Mouse (Mus musculus): ENCODE data around the gene Nfia. TPM values are rescaled to one million over a fixed set of nuclear protein-coding genes. Genes with fewer than 3 reads are reported as not detected.

Nfia gene
- polyA plus RNA-seq, 1 experiment from 2014 or later: 78.4 TPM

DNA sequence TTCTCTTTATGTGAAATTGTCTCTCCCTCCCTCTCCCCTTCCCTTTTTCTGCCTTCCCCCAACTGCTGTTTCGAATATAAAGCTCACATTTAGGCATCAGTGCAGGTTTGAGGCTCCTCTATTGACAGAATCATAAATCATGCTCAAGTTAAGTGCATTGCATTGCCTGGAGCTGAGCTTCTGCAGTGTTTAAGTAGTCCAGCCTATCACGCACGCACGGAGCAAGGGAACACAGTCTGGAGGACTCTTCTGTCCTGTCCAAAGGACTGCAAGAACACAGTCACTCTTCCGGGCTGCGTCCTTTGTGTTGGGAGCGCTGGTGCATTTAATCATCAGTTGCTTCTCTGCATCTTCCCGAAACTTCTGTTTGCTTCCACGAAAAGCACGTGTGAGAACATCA is 278.2 kb downstream of the Nfia start:
- no peak overlapping the region for H3K9ac ChIP-seq (replicated peaks; ENCODE audit: low read depth, low read length)
- H3K36me3 ChIP-seq (ENCODE audit: control insufficient read depth, insufficient read depth, low read length): no peaks in the 10 kb centered on the region
- no peak overlapping the region for H3K4me3 ChIP-seq (ENCODE audit: low read depth, low read length)
- no peak overlapping the region for H3K4me2 ChIP-seq (replicated peaks; ENCODE audit: low read depth, low read length)
- H3K27ac ChIP-seq (ENCODE audit: low read length): 0 out of 2 replicates have a peak overlapping the region, but pooled peaks have one; percentile 27
- ATAC-seq (ENCODE audit: insufficient number of reproducible peaks, insufficient read depth, low FRiP score, low read depth): no peak
- no peaks in the 10 kb centered on the region for H3K27me3 ChIP-seq (ENCODE audit: control insufficient read depth, insufficient read depth, low read length)
- peaks cover 19% of the 10 kb centered on the region; the same call in 1 of the 2 replicates for H3K4me1 ChIP-seq (ENCODE audit: control insufficient read depth, insufficient read depth, low read length)
- no peaks in the 10 kb centered on the region for H3K9me3 ChIP-seq (ENCODE audit: control insufficient read depth, low read depth, low read length)
- WGBS: 32% methylated on average over 10 of the region's 10 CpGs

DNA sequence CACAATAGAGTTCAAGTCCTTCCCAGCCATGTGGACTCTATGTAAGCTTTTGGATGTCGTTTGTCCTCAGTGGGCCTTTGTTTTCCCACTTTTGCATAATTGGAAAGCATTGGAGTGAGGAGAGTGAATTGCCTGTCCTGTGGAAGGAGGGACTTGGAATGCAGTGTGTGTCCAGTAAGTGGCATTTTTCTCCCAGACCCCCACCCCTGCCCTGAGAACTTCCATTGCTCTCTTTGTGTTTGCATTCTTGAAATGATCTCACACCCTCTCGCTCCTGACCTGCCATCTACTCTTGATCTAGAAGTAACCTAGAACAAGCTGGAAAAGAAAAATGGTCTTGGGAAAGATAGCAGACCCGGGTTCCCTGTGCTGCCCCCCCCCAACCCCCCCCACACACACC is 278.8 kb downstream of the Nfia start:
- Histone ChIP-seq H3K27me3 (ENCODE audit: control insufficient read depth, insufficient read depth, low read length) (no peaks in the 10 kb centered on the region), H3K27ac (ENCODE audit: low read length) (no peak overlapping the region), H3K9me3 (ENCODE audit: control insufficient read depth, low read depth, low read length) (no peaks in the 10 kb centered on the region), H3K4me3 (ENCODE audit: low read depth, low read length) (no peak overlapping the region), H3K36me3 (ENCODE audit: control insufficient read depth, insufficient read depth, low read length) (no peaks in the 10 kb centered on the region), H3K4me2 (replicated peaks; ENCODE audit: low read depth, low read length) (no peak overlapping the region), H3K4me1 (ENCODE audit: control insufficient read depth, insufficient read depth, low read length) (peaks cover 19% of the 10 kb centered on the region; the same call in 1 of the 2 replicates), H3K9ac (replicated peaks; ENCODE audit: low read depth, low read length) (no peak overlapping the region)
- ATAC-seq (ENCODE audit: insufficient number of reproducible peaks, insufficient read depth, low FRiP score, low read depth): no peak
- WGBS: 55% methylated on average over 3 of the region's 3 CpGs

DNA sequence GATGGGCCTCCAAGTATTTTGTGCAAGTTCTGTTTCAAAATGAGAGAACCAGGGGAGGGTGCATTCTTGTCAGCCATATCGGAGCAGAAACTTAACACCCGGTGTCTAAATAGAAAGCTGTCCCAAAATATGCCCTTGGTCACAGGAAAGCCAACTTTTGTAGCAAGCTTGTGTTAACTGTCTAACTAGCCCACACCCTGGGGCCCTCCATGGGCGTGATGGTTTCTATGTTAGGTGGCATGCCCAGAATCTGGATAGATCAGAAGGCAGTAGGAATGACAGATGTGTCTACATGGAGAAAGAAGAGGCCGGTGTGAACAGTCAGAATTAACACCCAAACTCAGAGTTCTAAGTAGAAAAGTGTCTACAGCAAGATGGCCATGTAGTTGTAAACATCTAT is 282.5 kb downstream of the Nfia start:
- no peak for ATAC-seq (ENCODE audit: insufficient number of reproducible peaks, insufficient read depth, low FRiP score, low read depth)
- H3K4me3 ChIP-seq (ENCODE audit: low read depth, low read length): no peak overlapping the region
- 88% methylated on average over 4 of the region's 4 CpGs for WGBS

DNA sequence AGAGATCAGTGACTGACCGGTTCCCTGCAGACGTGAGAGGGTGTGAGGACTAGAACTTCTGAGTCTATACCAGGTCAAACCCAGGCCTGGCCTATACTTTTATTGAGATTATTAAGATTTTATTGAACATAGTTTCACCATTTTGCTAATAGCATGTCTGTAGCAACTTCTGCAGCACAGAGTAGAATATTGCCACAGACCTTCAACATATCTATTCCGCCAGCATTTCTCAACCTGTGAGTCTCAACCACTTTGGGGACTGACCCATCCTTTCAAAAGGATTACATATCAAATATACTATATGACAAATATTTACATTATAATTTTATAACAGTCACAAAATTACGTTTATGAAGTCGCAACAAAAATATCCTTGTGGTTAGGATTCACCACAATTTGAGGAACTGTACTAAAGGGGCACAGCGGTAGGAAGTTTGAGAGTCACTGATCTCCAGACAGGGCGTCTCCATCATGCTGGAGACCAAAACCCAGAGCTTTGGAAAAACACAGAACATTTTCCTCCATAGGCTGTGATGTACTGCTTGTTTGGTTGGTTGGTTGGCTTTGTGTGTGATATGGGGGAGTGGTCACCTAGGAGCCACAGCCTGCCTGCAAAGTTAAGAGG is 284.0 kb downstream of the Nfia start:
- ATAC-seq (ENCODE audit: insufficient number of reproducible peaks, insufficient read depth, low FRiP score, low read depth): no peak
- Histone ChIP-seq H3K9ac (replicated peaks; ENCODE audit: low read depth, low read length) (no peak overlapping the region), H3K36me3 (ENCODE audit: control insufficient read depth, insufficient read depth, low read length) (no peaks in the 10 kb centered on the region), H3K4me2 (replicated peaks; ENCODE audit: low read depth, low read length) (no peak overlapping the region), H3K4me3 (ENCODE audit: low read depth, low read length) (no peak overlapping the region), H3K27me3 (ENCODE audit: control insufficient read depth, insufficient read depth, low read length) (no peaks in the 10 kb centered on the region), H3K9me3 (ENCODE audit: control insufficient read depth, low read depth, low read length) (no peaks in the 10 kb centered on the region), H3K27ac (ENCODE audit: low read length) (no peak overlapping the region), H3K4me1 (ENCODE audit: control insufficient read depth, insufficient read depth, low read length) (no peaks in the 10 kb centered on the region)
- WGBS: 74% methylated on average over 7 of the region's 7 CpGs

More for the DNA sequence above, 282.5 kb downstream of the Nfia start:
- Histone ChIP-seq H3K27me3 (ENCODE audit: control insufficient read depth, insufficient read depth, low read length) (no peaks in the 10 kb centered on the region), H3K9me3 (ENCODE audit: control insufficient read depth, low read depth, low read length) (no peaks in the 10 kb centered on the region), H3K4me1 (ENCODE audit: control insufficient read depth, insufficient read depth, low read length) (peaks cover 10% of the 10 kb centered on the region; the same call in 1 of the 2 replicates), H3K9ac (replicated peaks; ENCODE audit: low read depth, low read length) (no peak overlapping the region), H3K36me3 (ENCODE audit: control insufficient read depth, insufficient read depth, low read length) (no peaks in the 10 kb centered on the region), H3K4me2 (replicated peaks; ENCODE audit: low read depth, low read length) (no peak overlapping the region), H3K27ac (ENCODE audit: low read length) (no peak overlapping the region)

DNA sequence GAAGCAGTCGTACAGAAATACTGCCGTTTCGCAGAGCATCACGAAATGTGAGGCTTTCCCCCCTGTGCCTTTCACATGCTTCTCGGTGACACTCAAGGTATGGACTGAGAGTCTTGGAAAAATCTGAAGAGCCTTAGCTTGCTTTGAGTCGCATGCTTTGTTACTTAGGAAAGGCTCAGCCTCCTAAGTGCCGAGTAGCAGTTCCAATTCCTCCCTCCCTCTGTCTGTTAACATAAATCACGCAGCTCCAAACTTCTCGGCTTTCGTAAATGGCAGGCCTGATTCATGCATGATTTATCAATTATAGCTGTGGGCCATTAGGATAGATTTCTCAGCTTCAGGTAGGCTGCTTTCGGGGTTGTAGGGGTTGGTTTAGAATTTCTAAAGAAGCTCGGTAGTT is 284.7 kb downstream of the Nfia start:
- Histone ChIP-seq H3K27ac (ENCODE audit: low read length) (no peak overlapping the region), H3K4me1 (ENCODE audit: control insufficient read depth, insufficient read depth, low read length) (no peaks in the 10 kb centered on the region), H3K9ac (replicated peaks; ENCODE audit: low read depth, low read length) (no peak overlapping the region), H3K4me3 (ENCODE audit: low read depth, low read length) (no peak overlapping the region), H3K9me3 (ENCODE audit: control insufficient read depth, low read depth, low read length) (no peaks in the 10 kb centered on the region), H3K27me3 (ENCODE audit: control insufficient read depth, insufficient read depth, low read length) (no peaks in the 10 kb centered on the region), H3K36me3 (ENCODE audit: control insufficient read depth, insufficient read depth, low read length) (no peaks in the 10 kb centered on the region), H3K4me2 (replicated peaks; ENCODE audit: low read depth, low read length) (no peak overlapping the region)
- no peak for ATAC-seq (ENCODE audit: insufficient number of reproducible peaks, insufficient read depth, low FRiP score, low read depth)
- 57% methylated on average over 12 of the region's 12 CpGs for WGBS

DNA sequence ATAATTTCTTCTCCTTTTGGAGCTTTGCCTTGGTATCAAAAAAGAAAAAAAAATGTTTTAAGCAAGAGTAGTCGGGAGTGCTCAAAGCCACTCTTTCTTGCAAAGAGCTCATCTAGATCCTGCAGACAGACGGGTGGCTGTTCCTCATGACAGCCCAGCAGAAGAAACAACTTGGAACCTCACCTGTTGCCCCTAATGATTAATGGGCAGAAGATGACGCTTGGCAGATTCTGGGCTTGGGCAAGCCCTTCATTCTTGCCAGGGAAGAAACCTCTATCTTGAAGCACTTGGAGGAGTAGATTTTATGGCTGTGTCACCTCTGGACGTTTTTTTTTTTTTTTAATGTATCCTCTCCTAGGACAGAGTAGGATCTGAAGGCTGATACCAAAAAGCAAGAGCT is 285.2 kb downstream of the Nfia start:
- Histone ChIP-seq H3K4me3 (ENCODE audit: low read depth, low read length) (no peak overlapping the region), H3K4me1 (ENCODE audit: control insufficient read depth, insufficient read depth, low read length) (peaks cover under 1% of the 10 kb centered on the region; the same call in 1 of the 2 replicates), H3K27ac (ENCODE audit: low read length) (no peak overlapping the region), H3K4me2 (replicated peaks; ENCODE audit: low read depth, low read length) (no peak overlapping the region), H3K27me3 (ENCODE audit: control insufficient read depth, insufficient read depth, low read length) (no peaks in the 10 kb centered on the region), H3K36me3 (ENCODE audit: control insufficient read depth, insufficient read depth, low read length) (no peaks in the 10 kb centered on the region), H3K9me3 (ENCODE audit: control insufficient read depth, low read depth, low read length) (no peaks in the 10 kb centered on the region), H3K9ac (replicated peaks; ENCODE audit: low read depth, low read length) (no peak overlapping the region)
- WGBS: 64% methylated on average over 4 of the region's 4 CpGs
- no peak for ATAC-seq (ENCODE audit: insufficient number of reproducible peaks, insufficient read depth, low FRiP score, low read depth)

DNA sequence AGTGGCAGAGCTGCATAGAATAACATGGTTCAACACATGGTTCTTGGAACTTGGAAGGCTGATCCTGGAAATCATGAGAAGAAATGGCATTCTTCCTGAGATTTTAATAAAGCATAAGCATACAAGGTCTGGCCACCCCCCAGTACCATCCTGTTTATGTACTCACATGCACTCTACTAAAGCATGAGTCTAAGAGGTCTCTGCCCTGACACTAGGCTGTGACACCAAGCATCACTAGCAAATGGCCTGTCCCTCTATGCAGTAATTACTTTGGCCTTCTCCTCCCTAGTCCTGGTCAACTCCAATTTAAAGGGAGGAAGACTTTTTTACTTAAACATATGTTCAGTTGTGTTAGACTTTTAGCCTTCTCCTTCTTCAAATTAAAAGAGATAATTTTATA is 285.6 kb downstream of the Nfia start:
- H3K36me3 ChIP-seq (ENCODE audit: control insufficient read depth, insufficient read depth, low read length): no peaks in the 10 kb centered on the region
- no peak overlapping the region for H3K9ac ChIP-seq (replicated peaks; ENCODE audit: low read depth, low read length)
- H3K4me2 ChIP-seq (replicated peaks; ENCODE audit: low read depth, low read length): no peak overlapping the region
- ATAC-seq (ENCODE audit: insufficient number of reproducible peaks, insufficient read depth, low FRiP score, low read depth): no peak
- no peaks in the 10 kb centered on the region for H3K9me3 ChIP-seq (ENCODE audit: control insufficient read depth, low read depth, low read length)
- no peak overlapping the region for H3K27ac ChIP-seq (ENCODE audit: low read length)
- H3K4me3 ChIP-seq (ENCODE audit: low read depth, low read length): no peak overlapping the region
- H3K27me3 ChIP-seq (ENCODE audit: control insufficient read depth, insufficient read depth, low read length): no peaks in the 10 kb centered on the region
- H3K4me1 ChIP-seq (ENCODE audit: control insufficient read depth, insufficient read depth, low read length): peaks cover 4% of the 10 kb centered on the region; the same call in 1 of the 2 replicates

DNA sequence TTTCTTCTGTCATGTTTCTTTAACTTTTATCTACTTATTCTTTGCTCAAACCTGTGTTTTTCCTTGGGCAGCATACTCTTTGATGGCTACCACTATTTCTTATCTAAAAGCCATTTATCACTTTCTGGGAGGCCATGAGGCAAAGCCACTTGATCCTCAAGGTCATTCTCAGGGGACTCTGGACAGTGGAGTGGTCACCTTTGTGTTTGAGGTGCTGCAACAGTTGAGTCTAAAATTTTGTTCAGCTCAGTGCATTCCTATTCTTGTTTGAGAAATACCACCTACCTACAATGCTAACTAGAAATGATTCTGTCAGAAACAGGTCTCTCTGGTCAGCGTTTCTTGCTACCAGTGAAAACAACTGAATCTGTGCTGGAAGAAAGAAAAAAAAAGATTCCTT is 288.1 kb downstream of the Nfia start:
- Histone ChIP-seq H3K4me2 (replicated peaks; ENCODE audit: low read depth, low read length) (no peak overlapping the region), H3K9me3 (ENCODE audit: control insufficient read depth, low read depth, low read length) (no peaks in the 10 kb centered on the region), H3K9ac (replicated peaks; ENCODE audit: low read depth, low read length) (no peak overlapping the region), H3K27ac (ENCODE audit: low read length) (no peak overlapping the region), H3K36me3 (ENCODE audit: control insufficient read depth, insufficient read depth, low read length) (peaks cover 7% of the 10 kb centered on the region), H3K27me3 (ENCODE audit: control insufficient read depth, insufficient read depth, low read length) (no peaks in the 10 kb centered on the region), H3K4me1 (ENCODE audit: control insufficient read depth, insufficient read depth, low read length) (peaks cover 4% of the 10 kb centered on the region; the same call in 1 of the 2 replicates), H3K4me3 (ENCODE audit: low read depth, low read length) (no peak overlapping the region)
- WGBS: 13% methylated on average over 1 of the region's 1 CpGs
- no peak for ATAC-seq (ENCODE audit: insufficient number of reproducible peaks, insufficient read depth, low FRiP score, low read depth)

DNA sequence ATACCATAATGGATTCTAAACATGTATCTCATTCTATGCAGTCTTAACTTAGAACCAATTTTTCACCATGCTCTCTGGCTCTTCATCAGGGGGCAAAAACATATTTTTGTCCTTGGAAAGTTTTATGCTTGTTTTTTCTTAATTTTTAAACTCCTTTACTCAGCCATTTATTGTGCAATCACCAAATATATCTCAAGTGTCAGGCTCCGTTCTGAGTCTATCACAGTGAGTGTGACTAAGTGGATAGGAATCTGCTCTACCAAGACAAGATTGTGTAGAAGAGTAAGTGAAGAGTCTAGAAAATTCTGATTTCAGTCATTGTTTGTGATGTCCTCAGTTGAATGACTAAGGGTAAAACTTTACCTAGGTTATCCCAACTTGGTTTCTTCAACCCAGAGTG is 288.6 kb downstream of the Nfia start:
- Histone ChIP-seq H3K4me2 (replicated peaks; ENCODE audit: low read depth, low read length) (no peak overlapping the region), H3K9me3 (ENCODE audit: control insufficient read depth, low read depth, low read length) (no peaks in the 10 kb centered on the region), H3K9ac (replicated peaks; ENCODE audit: low read depth, low read length) (no peak overlapping the region), H3K36me3 (ENCODE audit: control insufficient read depth, insufficient read depth, low read length) (peaks cover 10% of the 10 kb centered on the region), H3K27me3 (ENCODE audit: control insufficient read depth, insufficient read depth, low read length) (no peaks in the 10 kb centered on the region), H3K27ac (ENCODE audit: low read length) (no peak overlapping the region), H3K4me1 (ENCODE audit: control insufficient read depth, insufficient read depth, low read length) (peaks cover 4% of the 10 kb centered on the region; the same call in 1 of the 2 replicates), H3K4me3 (ENCODE audit: low read depth, low read length) (no peak overlapping the region)
- WGBS: 28% methylated on average over 1 of the region's 1 CpGs
- no peak for ATAC-seq (ENCODE audit: insufficient number of reproducible peaks, insufficient read depth, low FRiP score, low read depth)

Data from stomach, embryonic 14.5 days (tissue).